Mouse (Mus musculus) yolk sac, embryonic 10.5 days (tissue): Measurements from ENCODE around the gene Nup62.
A peak's percentile ranks its signal among the peaks of the same experiment; 100 is the strongest.

Experiments
- DNase-seq: peaks from one replicate; pipeline ENCODE4 v3.0.0-alpha.2; 2017; ENCODE audit warnings: low spot score

Gene Nup62

DNA sequence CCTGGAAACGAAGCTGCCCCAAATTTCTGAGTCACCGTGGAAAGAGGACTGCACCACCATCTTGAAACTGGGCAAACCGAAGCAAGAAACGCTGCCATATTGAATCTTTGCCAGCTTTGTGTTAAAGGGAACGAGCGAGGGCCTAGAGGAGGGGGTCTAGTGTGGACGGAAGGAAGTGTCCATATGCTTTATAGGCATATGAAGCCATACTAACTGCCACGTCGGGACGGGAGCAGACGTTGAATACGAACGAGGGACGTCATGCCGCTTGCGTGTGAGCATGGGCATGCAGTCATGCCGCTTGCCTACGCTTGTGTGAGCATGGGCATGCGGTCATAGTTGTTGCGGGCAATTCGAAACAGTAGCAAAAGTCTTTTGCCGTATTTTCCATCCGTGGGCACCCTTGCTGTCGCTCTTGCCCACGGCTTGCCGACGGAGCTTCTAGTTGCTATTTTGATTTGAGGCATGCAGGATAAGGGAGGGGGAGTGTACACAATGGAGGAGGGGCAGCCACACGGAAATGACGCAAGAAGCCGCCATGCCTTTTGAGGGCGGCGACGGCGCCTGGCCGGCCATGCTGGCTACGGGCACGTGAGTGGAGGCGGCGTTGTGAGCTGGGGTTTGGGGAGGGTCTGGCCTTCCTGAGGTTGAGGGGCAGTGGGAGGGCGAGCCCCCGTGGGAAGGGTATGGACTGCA is 33.7 kb downstream of the Nup62 start:
- peak; percentile 96 for DNase-seq

- DNase-seq, result peak; percentile 90
Observed at GRCm38 (mm10) chr7:44850146-44850545, 34.3 kb downstream of the Nup62 start.

DNA sequence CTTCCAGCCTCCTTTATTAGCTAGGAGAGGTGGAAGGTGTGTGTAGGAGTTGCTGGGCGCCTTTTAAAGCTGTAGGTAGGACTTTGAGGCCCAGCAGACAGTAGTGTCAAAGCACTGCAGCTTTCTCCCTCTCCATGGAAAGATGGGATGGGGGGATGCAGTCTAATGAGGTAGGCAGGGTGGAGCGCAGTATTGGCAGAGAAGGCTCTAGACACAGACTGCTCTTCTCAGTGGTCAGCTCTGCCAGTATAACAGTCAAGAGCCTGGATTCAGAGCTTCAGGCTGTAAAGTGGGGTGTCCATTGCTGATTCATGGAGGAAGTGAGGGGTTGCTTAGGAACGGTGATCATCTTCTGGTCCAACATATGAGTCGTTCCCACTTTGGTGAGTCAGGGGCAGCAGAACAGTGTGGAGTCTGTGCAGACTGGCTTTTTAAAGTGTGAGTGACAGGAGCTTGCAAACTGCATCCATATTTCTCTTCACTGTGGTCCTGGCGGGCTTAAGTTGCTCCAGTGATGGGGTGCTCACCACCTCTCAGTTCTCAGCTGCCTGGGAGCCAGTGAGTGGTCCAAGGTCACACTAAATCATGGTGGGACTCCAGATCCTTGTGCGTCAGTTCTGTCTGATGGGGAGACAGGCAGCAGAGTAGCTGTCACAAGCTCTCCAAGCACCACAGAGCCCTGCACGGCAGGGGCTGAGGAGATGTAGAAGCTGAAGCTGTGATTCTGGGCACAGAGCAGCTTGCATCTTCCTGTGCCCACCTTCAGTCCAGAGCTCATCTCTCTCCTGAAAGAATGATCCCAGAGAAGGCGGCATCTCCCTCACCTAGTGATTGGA is 35.1 kb downstream of the Nup62 start:
- no peak for DNase-seq

DNA sequence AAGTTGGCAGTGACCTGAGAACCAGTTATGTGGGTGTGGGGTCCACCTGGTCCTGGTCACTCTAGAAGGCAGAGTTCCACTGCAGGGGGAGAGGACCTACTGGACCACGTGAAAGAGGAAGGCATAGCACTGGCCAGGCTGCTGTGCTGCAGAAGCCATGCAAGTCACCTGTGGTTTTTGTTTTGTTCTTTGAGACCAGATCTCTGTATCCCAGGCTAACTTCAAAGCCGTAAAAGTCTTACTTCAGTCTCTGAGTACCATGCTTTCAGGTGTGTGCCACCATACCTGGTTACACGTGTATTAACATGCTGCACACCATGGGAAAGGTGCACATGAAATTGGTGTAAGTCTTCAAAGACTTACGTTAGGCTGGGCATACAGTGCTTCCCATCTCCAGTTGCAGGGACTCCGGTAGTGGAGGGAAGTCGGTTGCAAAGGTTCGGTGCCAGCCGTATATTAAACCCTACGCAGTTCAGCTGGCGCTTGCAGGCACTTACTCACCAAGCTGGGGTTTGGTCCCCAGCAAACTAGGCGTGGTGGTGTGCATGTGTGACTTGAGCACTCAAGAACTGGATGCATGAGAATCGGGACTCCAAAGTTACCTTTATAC is 35.8 kb downstream of the Nup62 start:
- no peak for DNase-seq

- no peak for DNase-seq
Observed at GRCm38 (mm10) chr7:44852259-44853027, 36.6 kb downstream of the Nup62 start.

GRCm38 (mm10) chr7:44853065-44853464 is 37.2 kb downstream of the Nup62 start:
- no peak for DNase-seq

DNA sequence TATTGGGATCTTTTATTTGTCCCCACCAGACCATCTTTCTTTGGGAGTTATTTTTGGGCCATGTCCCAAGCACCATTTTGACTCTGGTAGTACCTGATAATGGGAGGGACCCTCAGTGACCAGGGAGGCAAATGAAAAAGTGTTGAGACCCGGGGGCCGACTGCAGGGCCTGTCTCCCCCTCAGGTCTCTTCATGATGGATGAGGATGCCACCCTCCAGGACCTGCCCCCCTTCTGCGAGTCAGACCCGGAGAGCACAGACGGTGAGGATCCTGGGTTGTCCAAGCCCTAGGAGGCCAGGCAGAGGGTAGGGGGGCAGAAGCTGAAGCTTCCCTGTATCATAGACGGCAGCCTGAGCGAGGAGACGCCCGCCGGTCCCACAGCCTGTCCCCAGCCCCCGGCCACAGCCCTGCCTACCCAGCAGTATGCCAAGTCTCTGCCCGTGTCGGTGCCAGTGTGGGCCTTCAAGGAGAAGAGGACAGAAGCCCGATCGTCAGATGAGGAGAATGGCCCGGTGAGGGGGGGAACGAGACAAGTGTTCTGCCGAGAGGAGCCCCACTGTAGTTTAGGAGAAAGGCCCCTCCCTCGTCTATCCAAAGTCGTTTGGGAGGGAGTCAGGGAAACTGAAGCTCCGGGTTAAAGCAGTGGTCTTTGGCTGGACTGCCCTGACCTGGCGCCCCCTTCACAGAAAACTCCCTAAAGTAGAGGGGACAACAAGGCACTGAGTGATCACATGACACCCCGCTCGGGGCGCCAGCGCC is 37.9 kb downstream of the Nup62 start:
- DNase-seq, result peak; percentile 43

GRCm38 (mm10) chr7:44854356-44855031 is 38.6 kb downstream of the Nup62 start:
- DNase-seq, result peak; percentile 93

DNA sequence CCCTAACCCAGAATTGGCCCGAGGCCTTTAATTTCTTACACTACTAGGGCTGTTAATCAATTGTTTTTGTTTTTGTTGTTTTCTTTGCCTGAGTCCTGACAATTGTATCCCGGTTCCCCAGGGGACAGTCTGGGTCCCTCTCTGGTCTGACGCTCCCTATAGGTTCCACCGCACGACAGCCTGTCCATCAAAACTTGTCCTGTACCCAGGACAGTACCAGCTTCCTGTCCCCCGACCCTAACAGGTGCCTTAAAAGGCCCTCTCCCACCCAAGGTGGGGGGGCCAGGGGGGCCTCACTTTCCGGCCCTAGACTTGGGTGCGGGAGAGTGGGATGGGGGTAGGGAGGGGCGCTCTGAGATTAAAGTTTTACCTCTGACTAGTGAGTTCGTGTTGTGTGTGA is 39.1 kb downstream of the Nup62 start:
- no peak for DNase-seq

DNA sequence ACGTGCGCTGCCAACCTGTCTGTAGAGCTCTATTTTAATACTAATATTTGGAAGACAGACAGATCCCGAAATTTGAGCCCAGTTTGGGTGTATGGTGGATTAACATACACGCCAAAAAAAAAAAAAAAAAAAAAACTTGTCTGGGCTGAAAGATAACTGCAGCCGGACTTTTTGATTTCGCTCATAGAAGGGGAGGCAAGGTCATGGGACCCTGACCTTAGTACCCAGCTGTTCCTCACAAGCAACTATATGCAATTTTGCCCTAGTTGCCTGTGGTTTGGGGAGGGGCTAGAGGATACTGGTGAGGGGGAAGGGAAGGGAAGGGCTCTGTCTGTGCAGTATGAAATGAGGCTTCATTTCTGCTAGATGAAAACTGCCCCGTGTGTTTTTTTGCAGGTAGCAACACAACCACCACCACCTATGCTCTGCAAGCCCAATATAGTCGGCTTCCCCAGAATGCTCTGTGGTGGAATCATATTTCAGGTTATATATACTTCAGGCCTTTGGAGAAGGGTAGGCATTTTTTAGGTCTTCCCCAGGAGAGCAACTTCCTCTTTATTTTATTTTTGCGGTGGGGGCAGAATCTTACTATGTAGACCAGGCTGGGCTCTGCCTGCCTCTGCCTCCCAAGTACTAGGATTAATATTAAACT is 40.5 kb downstream of the Nup62 start:
- DNase-seq, result no peak

- peak; percentile 92 for DNase-seq
Observed at GRCm38 (mm10) chr7:44857042-44857552, 41.2 kb downstream of the Nup62 start, which contains the start of gene Pnkp. Gene Pnkp (plus strand): TSS chr7:44857139.

GRCm38 (mm10) chr7:44857905-44858304 is 42.0 kb downstream of the Nup62 start:
- DNase-seq, result peak; percentile 49

DNA sequence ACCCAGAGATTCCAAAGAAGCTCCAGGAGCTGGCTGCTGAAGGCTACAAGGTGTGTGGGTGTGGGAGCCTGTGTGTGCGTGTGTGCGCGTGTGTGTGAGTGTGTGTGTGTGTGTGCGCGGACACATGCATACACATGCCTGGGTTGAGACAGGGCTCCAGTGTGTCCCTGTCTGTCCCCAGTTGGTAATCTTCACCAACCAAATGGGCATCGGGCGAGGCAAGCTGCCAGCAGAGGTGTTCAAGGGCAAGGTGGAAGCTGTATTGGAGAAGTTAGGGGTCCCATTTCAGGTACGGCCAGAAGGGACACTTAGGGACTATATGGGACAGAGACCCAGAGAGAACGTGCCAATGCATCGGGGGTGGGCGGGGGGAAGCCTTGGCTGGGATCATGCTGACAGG is 44.0 kb downstream of the Nup62 start:
- DNase-seq, result no peak

- no peak for DNase-seq
Observed at GRCm38 (mm10) chr7:44860576-44861428, 44.9 kb downstream of the Nup62 start.

DNA sequence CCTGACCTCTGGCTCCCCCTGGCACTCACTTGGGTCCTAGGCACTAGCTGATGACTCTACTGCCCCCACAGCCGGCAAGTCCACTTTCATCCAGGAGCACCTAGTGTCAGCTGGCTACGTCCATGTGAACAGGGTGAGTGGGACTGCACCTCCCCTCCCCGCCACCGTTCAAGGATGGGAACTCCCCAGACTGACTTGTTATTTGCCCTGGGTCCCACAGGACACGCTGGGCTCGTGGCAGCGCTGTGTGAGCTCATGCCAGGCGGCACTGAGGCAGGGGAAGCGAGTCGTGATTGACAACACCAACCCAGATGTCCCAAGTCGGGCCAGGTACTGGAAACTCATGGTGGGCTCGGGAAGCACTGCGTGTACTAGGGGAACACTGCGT is 45.5 kb downstream of the Nup62 start:
- no peak for DNase-seq

DNA sequence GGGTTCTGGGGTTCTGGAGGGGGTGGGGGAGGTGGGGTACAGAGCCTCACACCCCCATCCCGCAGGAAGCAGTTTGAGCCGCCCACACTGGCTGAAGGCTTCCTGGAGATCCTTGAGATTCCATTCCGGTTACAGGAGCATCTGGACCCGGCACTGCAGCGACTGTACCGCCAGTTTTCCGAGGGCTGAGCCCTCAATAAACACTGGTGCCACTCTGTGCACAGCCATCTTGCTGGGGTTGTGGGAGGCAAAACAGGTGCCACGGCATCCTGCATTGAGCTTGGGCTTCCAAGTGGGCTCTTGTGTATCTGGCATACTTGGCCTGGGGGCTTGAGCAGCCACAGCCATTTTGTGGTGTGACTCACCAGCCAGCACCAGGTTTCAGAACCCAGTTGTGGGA is 46.5 kb downstream of the Nup62 start:
- no peak for DNase-seq

DNA sequence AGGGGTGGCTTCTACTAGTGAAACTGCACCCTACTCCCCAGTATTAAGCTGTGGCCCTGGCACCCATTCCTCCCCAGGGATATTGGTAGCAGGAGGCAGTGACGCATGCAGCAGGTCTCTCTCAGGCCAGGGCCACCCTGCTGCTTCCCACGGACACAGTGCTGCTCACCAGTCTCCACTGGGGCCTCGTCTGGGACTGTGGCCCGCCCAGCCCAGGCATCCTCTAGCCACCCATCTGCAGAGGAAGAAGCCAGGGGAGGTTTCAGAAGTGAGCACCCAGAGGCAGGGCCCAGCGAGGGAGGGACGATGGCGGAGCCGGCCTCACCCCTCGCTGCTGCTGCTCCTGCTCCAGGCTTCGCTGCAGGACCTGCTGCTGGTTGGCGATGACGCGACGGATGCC is 47.3 kb downstream of the Nup62 start:
- DNase-seq, result no peak

DNA sequence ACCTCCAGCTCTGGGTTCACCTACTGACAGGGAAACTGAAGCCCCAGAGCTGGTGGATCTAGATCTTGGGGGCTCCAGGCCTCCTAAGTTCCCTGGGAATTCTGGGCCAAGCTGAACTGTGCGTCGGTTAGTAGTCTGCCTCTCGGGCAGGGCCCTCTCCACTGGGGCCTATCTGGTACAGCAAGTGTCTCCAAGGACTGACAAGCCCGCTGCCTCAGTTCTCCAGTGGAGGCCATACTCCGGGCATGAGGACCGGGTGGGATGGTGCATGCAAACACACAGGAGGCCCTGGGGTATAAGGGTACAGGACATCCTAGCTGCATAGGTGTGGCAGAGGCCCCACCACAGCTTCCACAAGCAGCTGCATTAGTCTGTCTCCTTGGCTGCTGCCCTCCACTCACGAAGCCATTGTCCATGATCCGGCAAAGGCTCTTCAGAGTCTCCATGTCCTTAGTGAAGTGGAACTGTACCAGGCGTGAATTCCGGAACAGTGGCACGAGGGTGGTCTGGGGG is 48.1 kb downstream of the Nup62 start:
- no peak for DNase-seq
